Mouse (Mus musculus): ENCODE measurements around the gene Dbi.

Dbi gene

GRCm38 (mm10) chr1:120083921-120084517 lies 36.9 kb downstream of the Dbi start:
- no peak for DNase-seq (ENCODE audit: low spot score)

- DNase-seq (ENCODE audit: low spot score), result no peak
These were observed 37.8 kb downstream of the Dbi start for GRCm38 (mm10) chr1:120082957-120083585.

- DNase-seq (ENCODE audit: low spot score), result no peak
These were observed 40.2 kb downstream of the Dbi start for GRCm38 (mm10) chr1:120080632-120081031.

- no peak for DNase-seq (ENCODE audit: low spot score)
These were observed 43.0 kb downstream of the Dbi start for GRCm38 (mm10) chr1:120077746-120078410.

GRCm38 (mm10) chr1:120075507-120075906 lies 45.4 kb downstream of the Dbi start:
- DNase-seq (ENCODE audit: low spot score), result no peak

- DNase-seq (ENCODE audit: low spot score), result no peak
These were observed 45.9 kb downstream of the Dbi start for GRCm38 (mm10) chr1:120074931-120075330.

- no peak for DNase-seq (ENCODE audit: low spot score)
These were observed 46.6 kb downstream of the Dbi start for GRCm38 (mm10) chr1:120074307-120074702.

GRCm38 (mm10) chr1:120073519-120074306 lies 47.2 kb downstream of the Dbi start, which contains the start of gene Tmem37:
Gene Tmem37, minus strand, starts transcription at chr1:120074074.
- DNase-seq (ENCODE audit: low spot score), result peak; percentile 63

- DNase-seq (ENCODE audit: low spot score), result no peak
These were observed 48.0 kb downstream of the Dbi start for GRCm38 (mm10) chr1:120072900-120073299.

- no peak for DNase-seq (ENCODE audit: low spot score)
These were observed 49.7 kb downstream of the Dbi start for GRCm38 (mm10) chr1:120071133-120071532.

- DNase-seq (ENCODE audit: low spot score), result no peak
These were observed 50.7 kb downstream of the Dbi start for GRCm38 (mm10) chr1:120070168-120070567.

- DNase-seq (ENCODE audit: low spot score), result no peak
These were observed 51.8 kb downstream of the Dbi start for GRCm38 (mm10) chr1:120069120-120069519.

GRCm38 (mm10) chr1:120066625-120067024 lies 54.3 kb downstream of the Dbi start:
- no peak for DNase-seq (ENCODE audit: low spot score)

GRCm38 (mm10) chr1:120066159-120066558 lies 54.7 kb downstream of the Dbi start:
- DNase-seq (ENCODE audit: low spot score), result no peak

GRCm38 (mm10) chr1:120064036-120064682 lies 56.7 kb downstream of the Dbi start:
- no peak for DNase-seq (ENCODE audit: low spot score)
